Mouse (Mus musculus) heart, postnatal 10 days (tissue): ENCODE results near the gene Bend7. TPM values are rescaled to one million over a fixed set of nuclear protein-coding genes. Genes with fewer than 3 reads are reported as not detected.

Experiments
- DNase-seq, 2 experiments: peaks; one replicate each; pipeline ENCODE4 v3.0.0; 2021
- intact Hi-C: fragments of 180-260 bp; cut with DNase I; formaldehyde crosslinking; loops from one replicate; pipeline ENCODE4 v1.15.1; 2025
- total RNA-seq, 2 experiments: library from RNA; stranded (reverse); gene quantifications; 2 replicates each; pipeline ENCODE4 v1.2.3; 2021

Bend7 gene
- total RNA-seq, 2 experiments from 2014 or later, result 5.7 to 7.0 TPM

- intact Hi-C loops, result no loop called here
- no peak for DNase-seq
These were observed 64.0 kb downstream of the Bend7 start for GRCm38 (mm10) chr2:4781641-4782040.

GRCm38 (mm10) chr2:4782401-4782800, 64.8 kb downstream of the Bend7 start:
- intact Hi-C loops, result no loop called here
- no peak for DNase-seq

GRCm38 (mm10) chr2:4782809-4783641, 65.4 kb downstream of the Bend7 start:
- DNase-seq, result no peak
- intact Hi-C loops, result no loop called here

- intact Hi-C loops, result no loop called here
- no peak for DNase-seq
These were observed 66.4 kb downstream of the Bend7 start for GRCm38 (mm10) chr2:4784012-4784411.

GRCm38 (mm10) chr2:4785016-4785415, 67.4 kb downstream of the Bend7 start:
- intact Hi-C loops, result no loop called here
- DNase-seq, result no peak

GRCm38 (mm10) chr2:4787223-4787622, 69.6 kb downstream of the Bend7 start:
- DNase-seq, result no peak
- intact Hi-C loops, result no loop called here

GRCm38 (mm10) chr2:4791646-4792045, 74.0 kb downstream of the Bend7 start:
- DNase-seq, result no peak
- intact Hi-C loops, result no loop called here

- no peak for DNase-seq
- intact Hi-C loops, result no loop called here
These were observed 74.9 kb downstream of the Bend7 start for GRCm38 (mm10) chr2:4792554-4792953.

- no peak for DNase-seq
- intact Hi-C loops, result no loop called here
These were observed 85.0 kb downstream of the Bend7 start for GRCm38 (mm10) chr2:4802395-4803176.

- intact Hi-C loops, result no loop called here
- no peak for DNase-seq
These were observed 98.7 kb downstream of the Bend7 start for GRCm38 (mm10) chr2:4816308-4816707.

- intact Hi-C loops, result no loop called here
- no peak for DNase-seq
These were observed 100.0 kb downstream of the Bend7 start for GRCm38 (mm10) chr2:4817678-4818077.

GRCm38 (mm10) chr2:4820230-4820629, 102.6 kb downstream of the Bend7 start:
- no peak for DNase-seq
- intact Hi-C loops, result no loop called here

GRCm38 (mm10) chr2:4824067-4824466, 106.4 kb downstream of the Bend7 start:
- no peak for DNase-seq
- intact Hi-C loops, result no loop called here

- intact Hi-C loops, result no loop called here
- DNase-seq, result no peak
These were observed 110.4 kb downstream of the Bend7 start for GRCm38 (mm10) chr2:4828032-4828431.

- DNase-seq, result no peak
- intact Hi-C loops, result no loop called here
These were observed 110.9 kb downstream of the Bend7 start for GRCm38 (mm10) chr2:4828446-4828997.

- no peak for DNase-seq
These were observed 111.4 kb downstream of the Bend7 start for GRCm38 (mm10) chr2:4829007-4829406.

GRCm38 (mm10) chr2:4829489-4830065, 111.9 kb downstream of the Bend7 start:
- no peak for DNase-seq
- intact Hi-C loops, result no loop called here

More at GRCm38 (mm10) chr2:4829007-4829406, 111.4 kb downstream of the Bend7 start:
- intact Hi-C loops, result no loop called here

GRCm38 (mm10) chr2:4831493-4831892, 113.9 kb downstream of the Bend7 start:
- intact Hi-C loops, result no loop called here
- no peak for DNase-seq

- no peak for DNase-seq
- intact Hi-C loops, result no loop called here
These were observed 114.5 kb downstream of the Bend7 start for GRCm38 (mm10) chr2:4832166-4832565.

- no peak for DNase-seq
- intact Hi-C loops, result no loop called here
These were observed 131.8 kb downstream of the Bend7 start for GRCm38 (mm10) chr2:4849449-4849848.
